Mouse (Mus musculus): ENCODE measurements around the gene Phtf2. TPM values are rescaled to one million over a fixed set of nuclear protein-coding genes. Genes with fewer than 3 reads are reported as not detected.
A peak's percentile ranks its signal among the peaks of the same experiment; 100 is the strongest.

Gene Phtf2
- total and polyA plus RNA-seq, 2 experiments from 2014 or later: 39.2 to 50.9 TPM

- 24% methylated on average over 1 of the region's 1 CpGs for WGBS
- no peaks in the 10 kb centered on the region for H3K27me3 ChIP-seq (ENCODE audit: control insufficient read depth, insufficient read depth, low read length)
- ATAC-seq (ENCODE audit: insufficient read depth, low read depth) (peak; percentile 69; the same call in 1 of the 2 replicates), DNase-seq (ENCODE audit: low spot score) (no peak)
- no peak overlapping the region for H3K4me2 ChIP-seq (ENCODE audit: low read depth, low read length)
- no peak overlapping the region for H3K4me3 ChIP-seq (ENCODE audit: low read depth, low read length)
- H3K36me3 ChIP-seq (replicated peaks; ENCODE audit: control insufficient read depth, insufficient read depth, low read length): no peaks in the 10 kb centered on the region
- no peak overlapping the region for H3K9ac ChIP-seq (replicated peaks; ENCODE audit: low read depth, low read length)
- H3K9me3 ChIP-seq (replicated peaks; ENCODE audit: control insufficient read depth, low read length): no peaks in the 10 kb centered on the region
- H3K27ac ChIP-seq (ENCODE audit: low read depth): peak overlapping the region; percentile 54
- no peak for TF ChIP-seq CTCF (IDR thresholded peaks at IDR 0.05; ENCODE audit: low read depth)
- no peak for TF ChIP-seq EP300 (IDR thresholded peaks at IDR 0.05; ENCODE audit: low read depth)
- peaks cover 22% of the 10 kb centered on the region; the same call in 1 of the 2 replicates for H3K4me1 ChIP-seq (ENCODE audit: control insufficient read depth, insufficient read depth)
Measured at GRCm38 (mm10) chr5:20821647-20822046, 60.3 kb downstream of the Phtf2 start.

DNA sequence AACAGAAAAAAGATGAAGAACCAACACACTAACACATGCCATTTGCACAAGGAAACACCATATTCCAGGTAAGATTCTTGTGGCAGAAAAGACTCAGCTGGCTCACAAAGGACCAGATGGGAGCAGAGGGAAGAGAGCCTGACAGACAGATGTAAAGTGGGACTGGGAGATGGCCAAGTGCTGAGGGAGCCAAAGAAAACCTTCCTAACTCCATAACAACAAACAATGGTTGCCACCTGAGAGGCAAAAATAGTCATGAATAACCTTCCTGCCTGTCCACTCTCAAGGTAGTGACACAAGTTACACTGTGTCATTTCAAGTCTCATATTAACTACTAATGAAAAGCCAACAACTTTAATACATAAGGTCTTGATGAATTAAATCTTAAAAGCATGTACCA lies 60.8 kb downstream of the Phtf2 start:
- peak overlapping the region; percentile 54 for H3K27ac ChIP-seq (ENCODE audit: low read depth)
- peaks cover 22% of the 10 kb centered on the region; the same call in 1 of the 2 replicates for H3K4me1 ChIP-seq (ENCODE audit: control insufficient read depth, insufficient read depth)
- H3K4me3 ChIP-seq (ENCODE audit: low read depth, low read length): no peak overlapping the region
- H3K4me2 ChIP-seq (ENCODE audit: low read depth, low read length): no peak overlapping the region
- H3K36me3 ChIP-seq (replicated peaks; ENCODE audit: control insufficient read depth, insufficient read depth, low read length): no peaks in the 10 kb centered on the region
- ATAC-seq (ENCODE audit: insufficient read depth, low read depth): peak; percentile 67
- H3K9me3 ChIP-seq (replicated peaks; ENCODE audit: control insufficient read depth, low read length): no peaks in the 10 kb centered on the region
- no peak overlapping the region for H3K9ac ChIP-seq (replicated peaks; ENCODE audit: low read depth, low read length)
- no peaks in the 10 kb centered on the region for H3K27me3 ChIP-seq (ENCODE audit: control insufficient read depth, insufficient read depth, low read length)
- peak; percentile 72 for DNase-seq (ENCODE audit: low spot score)
- TF ChIP-seq CTCF (IDR thresholded peaks at IDR 0.05; ENCODE audit: low read depth) (no peak), EP300 (IDR thresholded peaks at IDR 0.05; ENCODE audit: low read depth) (no peak)

GRCm38 (mm10) chr5:20815094-20815493 lies 66.8 kb downstream of the Phtf2 start:
- 61% methylated on average over 2 of the region's 2 CpGs for WGBS

GRCm38 (mm10) chr5:20810449-20810848 lies 71.5 kb downstream of the Phtf2 start:
- no peak overlapping the region for H3K4me3 ChIP-seq (ENCODE audit: low read depth, low read length)
- DNase-seq (ENCODE audit: low spot score) (no peak), ATAC-seq (ENCODE audit: insufficient read depth, low read depth) (no peak)
- H3K27me3 ChIP-seq (ENCODE audit: control insufficient read depth, insufficient read depth, low read length): no peaks in the 10 kb centered on the region
- WGBS: 83% methylated on average over 6 of the region's 6 CpGs
- H3K9me3 ChIP-seq (replicated peaks; ENCODE audit: control insufficient read depth, low read length): no peaks in the 10 kb centered on the region
- H3K36me3 ChIP-seq (replicated peaks; ENCODE audit: control insufficient read depth, insufficient read depth, low read length): peaks cover 5% of the 10 kb centered on the region; the same call in 1 of the 2 replicates
- H3K4me1 ChIP-seq (ENCODE audit: control insufficient read depth, insufficient read depth): no peaks in the 10 kb centered on the region
- no peak overlapping the region for H3K9ac ChIP-seq (replicated peaks; ENCODE audit: low read depth, low read length)
- no peak overlapping the region for H3K27ac ChIP-seq (ENCODE audit: low read depth)
- H3K4me2 ChIP-seq (ENCODE audit: low read depth, low read length): no peak overlapping the region
- no peak for TF ChIP-seq EP300 (IDR thresholded peaks at IDR 0.05; ENCODE audit: low read depth)
- TF ChIP-seq CTCF (IDR thresholded peaks at IDR 0.05; ENCODE audit: low read depth): no peak

More at GRCm38 (mm10) chr5:20815094-20815493, 66.8 kb downstream of the Phtf2 start:
- no peak overlapping the region for H3K4me3 ChIP-seq (ENCODE audit: low read depth, low read length)
- no peaks in the 10 kb centered on the region for H3K9me3 ChIP-seq (replicated peaks; ENCODE audit: control insufficient read depth, low read length)
- DNase-seq (ENCODE audit: low spot score): no peak
- H3K4me1 ChIP-seq (ENCODE audit: control insufficient read depth, insufficient read depth): peaks cover 14% of the 10 kb centered on the region; the same call in 1 of the 2 replicates
- no peak overlapping the region for H3K9ac ChIP-seq (replicated peaks; ENCODE audit: low read depth, low read length)
- TF ChIP-seq EP300 (IDR thresholded peaks at IDR 0.05; ENCODE audit: low read depth) (no peak), CTCF (IDR thresholded peaks at IDR 0.05; ENCODE audit: low read depth) (no peak)
- H3K27ac ChIP-seq (ENCODE audit: low read depth): no peak overlapping the region
- no peak for ATAC-seq (ENCODE audit: insufficient read depth, low read depth)
- H3K4me2 ChIP-seq (ENCODE audit: low read depth, low read length): no peak overlapping the region
- no peaks in the 10 kb centered on the region for H3K27me3 ChIP-seq (ENCODE audit: control insufficient read depth, insufficient read depth, low read length)
- no peaks in the 10 kb centered on the region for H3K36me3 ChIP-seq (replicated peaks; ENCODE audit: control insufficient read depth, insufficient read depth, low read length)

DNA sequence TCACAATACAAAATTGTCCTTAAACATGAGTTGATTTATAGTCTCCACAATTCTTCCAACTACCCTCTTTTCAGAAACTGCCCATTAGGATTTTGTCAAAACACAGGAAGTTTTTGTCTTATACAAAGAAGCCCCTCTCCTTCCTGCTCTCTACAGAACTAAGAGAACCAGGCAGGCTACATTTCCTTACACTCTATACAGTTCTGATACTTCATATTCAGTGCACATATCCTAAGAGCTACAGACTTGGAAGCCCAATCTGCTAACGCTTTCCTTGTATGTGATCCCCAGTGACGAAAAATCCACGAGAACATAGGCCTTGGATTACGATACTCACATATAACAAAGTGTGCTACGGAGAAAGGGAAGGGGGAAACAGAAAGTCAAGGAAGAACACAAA lies 86.0 kb downstream of the Phtf2 start:
- Histone ChIP-seq H3K4me3 (ENCODE audit: low read depth, low read length) (no peak overlapping the region), H3K9me3 (replicated peaks; ENCODE audit: control insufficient read depth, low read length) (no peaks in the 10 kb centered on the region), H3K36me3 (replicated peaks; ENCODE audit: control insufficient read depth, insufficient read depth, low read length) (peaks cover 16% of the 10 kb centered on the region), H3K4me1 (ENCODE audit: control insufficient read depth, insufficient read depth) (peaks cover 12% of the 10 kb centered on the region; the same call in 1 of the 2 replicates), H3K27me3 (ENCODE audit: control insufficient read depth, insufficient read depth, low read length) (no peaks in the 10 kb centered on the region), H3K27ac (ENCODE audit: low read depth) (no peak overlapping the region), H3K4me2 (ENCODE audit: low read depth, low read length) (no peak overlapping the region), H3K9ac (replicated peaks; ENCODE audit: low read depth, low read length) (no peak overlapping the region)
- no peak for TF ChIP-seq EP300 (IDR thresholded peaks at IDR 0.05; ENCODE audit: low read depth)
- no peak for TF ChIP-seq CTCF (IDR thresholded peaks at IDR 0.05; ENCODE audit: low read depth)
- WGBS: 90% methylated on average over 5 of the region's 5 CpGs
- DNase-seq (ENCODE audit: low spot score) (no peak), ATAC-seq (ENCODE audit: insufficient read depth, low read depth) (no peak)

Measured in heart, postnatal 0 days (tissue).